Mouse (Mus musculus) left cerebral cortex, adult 8-10 months (tissue): ENCODE data around the gene Olfr1214. TPM values are rescaled to one million over a fixed set of nuclear protein-coding genes. Genes with fewer than 3 reads are reported as not detected.
"Not testable (repeated sequence)": the region's sequence is repeated elsewhere in the genome, so short reads cannot be mapped to it uniquely, and the experiment has no call there.

Experiments used
- DNase-seq, 2 experiments: peaks; one replicate each; pipeline ENCODE4 v3.0.0; 2022; ENCODE audit warnings: low spot score in 2 of 2
- total RNA-seq, 4 experiments: library from RNA; stranded (reverse); gene quantifications; 2 replicates each; pipeline ENCODE4 v1.2.4; 2022

Olfr1214 gene
- total RNA-seq: not detected

GRCm38 (mm10) chr2:88992553-88992952 is at the start of gene Olfr1214:
TSS of gene Olfr1214 (minus strand) at chr2:88992653.
- no peak for DNase-seq

GRCm38 (mm10) chr2:89031965-89032364 is 39.5 kb upstream of the Olfr1214 start, which contains the start of gene Olfr1217:
TSS of gene Olfr1217 (minus strand) at chr2:89032065.
- no peak for DNase-seq

GRCm38 (mm10) chr2:89021436-89021835 is 29.0 kb upstream of the Olfr1214 start:
- not testable (repeated sequence) for DNase-seq

- DNase-seq: no peak
Measured at GRCm38 (mm10) chr2:89018240-89018639, 25.8 kb upstream of the Olfr1214 start, which contains the start of gene Olfr1216. TSS of gene Olfr1216 (minus strand) at chr2:89018340.

GRCm38 (mm10) chr2:89006873-89007272 is 14.4 kb upstream of the Olfr1214 start, which contains the start of gene Olfr1215:
TSS of gene Olfr1215 (minus strand) at chr2:89006973.
- DNase-seq: no peak

GRCm38 (mm10) chr2:88980181-88980580 is 12.3 kb downstream of the Olfr1214 start, which contains the start of gene Gm13762:
TSS of gene Gm13762 (minus strand) at chr2:88980281.
- no peak for DNase-seq

- no peak for DNase-seq
Measured at GRCm38 (mm10) chr2:88953669-88954068, 38.8 kb downstream of the Olfr1214 start, which contains the start of gene Olfr1212. TSS of gene Olfr1212 (plus strand) at chr2:88953969.

GRCm38 (mm10) chr2:88938011-88938410 is 54.4 kb downstream of the Olfr1214 start, which contains the start of gene Olfr1211:
TSS of gene Olfr1211 (minus strand) at chr2:88938111.
- no peak for DNase-seq

Other genes with a start within 250 kb of the Olfr1214 start
- gene Olfr1198, start 241.3 kb downstream of the Olfr1214 start, total RNA-seq: not detected
- not detected for gene Olfr1199, start 232.2 kb downstream of the Olfr1214 start, total RNA-seq
- not detected for gene Olfr1200, start 222.2 kb downstream of the Olfr1214 start, total RNA-seq
- not detected for gene Olfr1201, start 199.6 kb downstream of the Olfr1214 start, total RNA-seq
- gene Olfr1202, start 178.2 kb downstream of the Olfr1214 start, total RNA-seq: not detected
- not detected for gene Olfr1205, start 162.9 kb downstream of the Olfr1214 start, total RNA-seq
- gene Olfr1204, start 143.4 kb downstream of the Olfr1214 start, total RNA-seq: not detected
- gene Olfr1206, start 129.4 kb downstream of the Olfr1214 start, total RNA-seq: not detected
- not detected for gene Olfr1208, start 90.3 kb downstream of the Olfr1214 start, total RNA-seq
- not detected for gene Olfr1209, start 77.5 kb downstream of the Olfr1214 start, total RNA-seq
- gene Olfr1211, start 54.5 kb downstream of the Olfr1214 start, total RNA-seq: not detected
- not detected for gene Olfr1212, start 38.7 kb downstream of the Olfr1214 start, total RNA-seq
- not detected for gene Gm13762, start 12.4 kb downstream of the Olfr1214 start, total RNA-seq
- gene Olfr1215, start 14.3 kb upstream of the Olfr1214 start, total RNA-seq: not detected
- gene Olfr1216, start 25.7 kb upstream of the Olfr1214 start, total RNA-seq: not detected
- gene Olfr1217, start 39.4 kb upstream of the Olfr1214 start, total RNA-seq: not detected
- not detected for gene Olfr1218, start 68.5 kb upstream of the Olfr1214 start, total RNA-seq
- not detected for gene Olfr1219, start 90.9 kb upstream of the Olfr1214 start, total RNA-seq
- gene Olfr1220, start 114.2 kb upstream of the Olfr1214 start, total RNA-seq: not detected
- gene Olfr1221, start 124.6 kb upstream of the Olfr1214 start, total RNA-seq: not detected
- gene Olfr1222, start 140.4 kb upstream of the Olfr1214 start, total RNA-seq: not detected
- gene Olfr1223, start 158.9 kb upstream of the Olfr1214 start, total RNA-seq: not detected
- gene Olfr1224-ps1, start 171.4 kb upstream of the Olfr1214 start, total RNA-seq: not detected
- gene Olfr1225, start 182.0 kb upstream of the Olfr1214 start, total RNA-seq: not detected
- not detected for gene Olfr1226, start 207.4 kb upstream of the Olfr1214 start, total RNA-seq